Mouse (Mus musculus): ENCODE results near the gene Prg2.

- TF ChIP-seq CTCF (IDR thresholded peaks at IDR 0.05; ENCODE audit: low read depth, low read length) (no peak), GATA1 (IDR thresholded peaks at IDR 0.05; ENCODE audit: borderline replicate concordance, low read length) (no peak), TAL1 (conservative IDR thresholded peaks at IDR 0.05; ENCODE audit: low read depth, low read length) (no peak), GATA2 (IDR thresholded peaks at IDR 0.05; ENCODE audit: borderline replicate concordance, low read depth, low read length) (no peak), POLR2AphosphoS5 (IDR thresholded peaks at IDR 0.05; ENCODE audit: insufficient replicate concordance, low read depth, low read length) (no peak)
Observed at GRCm38 (mm10) chr2:84964111-84964801, 16.0 kb upstream of the Prg2 start.

All from G1E (cell line).